Mouse (Mus musculus): ENCODE results near the gene Fto. TPM values are rescaled to one million over a fixed set of nuclear protein-coding genes. Genes with fewer than 3 reads are reported as not detected.

The Fto gene
- polyA plus RNA-seq, 1 experiment from 2014 or later, result 106 TPM

- no peak for ATAC-seq (ENCODE audit: insufficient number of reproducible peaks, insufficient read depth, low FRiP score, low TSS enrichment)
- Histone ChIP-seq H3K36me3 (no peaks in the 10 kb centered on the region), H3K9me3 (no peaks in the 10 kb centered on the region), H3K4me2 (replicated peaks) (no peak overlapping the region), H3K27ac (no peak overlapping the region), H3K9ac (no peak overlapping the region), H3K4me3 (no peak overlapping the region), H3K27me3 (no peaks in the 10 kb centered on the region), H3K4me1 (peaks cover 17% of the 10 kb centered on the region)
- WGBS, result 63% methylated on average over 6 of the region's 6 CpGs
Observed at GRCm38 (mm10) chr8:91560017-91560591, 246.8 kb downstream of the Fto start.

GRCm38 (mm10) chr8:91561241-91561640 is 247.9 kb downstream of the Fto start:
- Histone ChIP-seq H3K36me3 (no peaks in the 10 kb centered on the region), H3K4me3 (no peak overlapping the region), H3K9me3 (no peaks in the 10 kb centered on the region), H3K27ac (no peak overlapping the region), H3K9ac (no peak overlapping the region), H3K27me3 (no peaks in the 10 kb centered on the region), H3K4me1 (peaks cover 27% of the 10 kb centered on the region), H3K4me2 (replicated peaks) (no peak overlapping the region)
- WGBS, result 80% methylated on average over 4 of the region's 4 CpGs
- no peak for ATAC-seq (ENCODE audit: insufficient number of reproducible peaks, insufficient read depth, low FRiP score, low TSS enrichment)

DNA sequence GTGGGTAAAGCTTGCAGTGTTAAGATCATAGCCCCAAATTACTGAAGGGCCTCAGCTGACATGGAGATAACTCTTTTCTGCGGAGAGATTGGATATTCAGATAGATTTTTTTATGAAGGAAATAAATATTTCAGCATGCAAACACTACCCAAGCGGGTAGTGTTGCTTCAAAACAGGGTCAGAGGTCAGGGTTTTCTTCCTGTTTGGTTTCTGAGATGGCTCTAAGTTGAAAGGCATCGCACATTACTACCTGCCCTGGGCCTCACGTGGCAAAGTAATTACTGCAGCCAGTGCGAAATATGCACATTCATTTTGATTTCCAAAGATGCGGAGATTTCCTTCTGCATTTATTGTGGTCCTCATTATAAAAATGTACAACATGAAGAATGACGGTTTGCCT is 249.3 kb downstream of the Fto start:
- Histone ChIP-seq H3K4me3 (no peak overlapping the region), H3K4me2 (replicated peaks) (no peak overlapping the region), H3K27ac (no peak overlapping the region), H3K27me3 (no peaks in the 10 kb centered on the region), H3K9me3 (no peaks in the 10 kb centered on the region), H3K9ac (no peak overlapping the region), H3K4me1 (peaks cover 37% of the 10 kb centered on the region), H3K36me3 (no peaks in the 10 kb centered on the region)
- WGBS, result 50% methylated on average over 7 of the region's 7 CpGs
- no peak for ATAC-seq (ENCODE audit: insufficient number of reproducible peaks, insufficient read depth, low FRiP score, low TSS enrichment)

- Histone ChIP-seq H3K9ac (no peak overlapping the region), H3K27me3 (no peaks in the 10 kb centered on the region; the same call in 1 of the 2 replicates), H3K27ac (no peak overlapping the region), H3K4me1 (peaks cover 37% of the 10 kb centered on the region), H3K4me3 (no peak overlapping the region), H3K9me3 (no peaks in the 10 kb centered on the region), H3K4me2 (replicated peaks) (no peak overlapping the region), H3K36me3 (no peaks in the 10 kb centered on the region)
- 75% methylated on average over 3 of the region's 3 CpGs for WGBS
- no peak for ATAC-seq (ENCODE audit: insufficient number of reproducible peaks, insufficient read depth, low FRiP score, low TSS enrichment)
Observed at GRCm38 (mm10) chr8:91563326-91563725, 250.0 kb downstream of the Fto start.

- Histone ChIP-seq H3K4me3 (no peak overlapping the region), H3K36me3 (no peaks in the 10 kb centered on the region), H3K9ac (no peak overlapping the region), H3K27me3 (peaks cover 4% of the 10 kb centered on the region; the same call in 1 of the 2 replicates), H3K4me1 (peaks cover 53% of the 10 kb centered on the region), H3K9me3 (no peaks in the 10 kb centered on the region), H3K4me2 (replicated peaks) (no peak overlapping the region), H3K27ac (peak overlapping the region; percentile 55)
- no peak for ATAC-seq (ENCODE audit: insufficient number of reproducible peaks, insufficient read depth, low FRiP score, low TSS enrichment)
- 26% methylated on average over 12 of the region's 12 CpGs for WGBS
Observed at GRCm38 (mm10) chr8:91565869-91566502, 252.7 kb downstream of the Fto start.

DNA sequence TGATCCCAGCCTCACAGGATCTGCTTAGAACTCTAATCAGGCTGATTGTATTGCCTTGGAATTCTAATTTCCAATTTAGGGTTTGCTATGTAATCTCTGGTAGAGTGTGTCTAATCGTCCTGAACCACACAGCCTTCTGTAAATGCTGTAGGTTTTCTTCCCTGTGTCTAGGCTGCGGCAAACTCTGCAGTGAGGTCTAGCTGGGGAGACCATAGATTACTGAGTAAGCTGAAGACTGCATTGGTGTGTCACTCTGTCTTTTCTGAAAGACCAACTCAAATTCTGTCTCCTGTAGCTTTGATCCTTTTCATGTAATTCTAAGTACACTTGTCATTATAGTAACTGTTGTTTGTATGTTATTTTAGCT is 253.2 kb downstream of the Fto start:
- Histone ChIP-seq H3K36me3 (no peaks in the 10 kb centered on the region), H3K27ac (peak overlapping the region; percentile 55; the same call in 1 of the 2 replicates), H3K4me1 (peaks cover 53% of the 10 kb centered on the region), H3K9ac (no peak overlapping the region), H3K9me3 (no peaks in the 10 kb centered on the region), H3K27me3 (peaks cover 4% of the 10 kb centered on the region; the same call in 1 of the 2 replicates), H3K4me2 (replicated peaks) (no peak overlapping the region), H3K4me3 (no peak overlapping the region)
- ATAC-seq (ENCODE audit: insufficient number of reproducible peaks, insufficient read depth, low FRiP score, low TSS enrichment), result no peak
- WGBS, result 42% methylated on average over 2 of the region's 2 CpGs

GRCm38 (mm10) chr8:91569874-91570273 is 256.5 kb downstream of the Fto start:
- H3K4me3 ChIP-seq, result no peak overlapping the region
- peaks cover 51% of the 10 kb centered on the region for H3K4me1 ChIP-seq
- H3K9me3 ChIP-seq, result no peaks in the 10 kb centered on the region
- H3K9ac ChIP-seq, result no peak overlapping the region
- H3K36me3 ChIP-seq, result no peaks in the 10 kb centered on the region
- no peak overlapping the region for H3K4me2 ChIP-seq (replicated peaks)
- WGBS, result 34% methylated on average over 11 of the region's 11 CpGs
- H3K27ac ChIP-seq, result 0 out of 2 replicates have a peak overlapping the region, but pooled peaks have one; percentile 17
- ATAC-seq (ENCODE audit: insufficient number of reproducible peaks, insufficient read depth, low FRiP score, low TSS enrichment), result no peak
- H3K27me3 ChIP-seq, result peaks cover 4% of the 10 kb centered on the region; the same call in 1 of the 2 replicates

GRCm38 (mm10) chr8:91570809-91571208 is 257.5 kb downstream of the Fto start:
- no peak overlapping the region for H3K4me2 ChIP-seq (replicated peaks)
- H3K27me3 ChIP-seq, result peaks cover 4% of the 10 kb centered on the region; the same call in 1 of the 2 replicates
- ATAC-seq (ENCODE audit: insufficient number of reproducible peaks, insufficient read depth, low FRiP score, low TSS enrichment), result no peak
- 87% methylated on average over 7 of the region's 7 CpGs for WGBS
- no peak overlapping the region for H3K9ac ChIP-seq
- H3K27ac ChIP-seq, result no peak overlapping the region
- H3K4me1 ChIP-seq, result peaks cover 52% of the 10 kb centered on the region
- no peaks in the 10 kb centered on the region for H3K36me3 ChIP-seq
- H3K9me3 ChIP-seq, result no peaks in the 10 kb centered on the region
- no peak overlapping the region for H3K4me3 ChIP-seq

- peaks cover 4% of the 10 kb centered on the region; the same call in 1 of the 2 replicates for H3K27me3 ChIP-seq
- H3K27ac ChIP-seq, result no peak overlapping the region
- H3K4me2 ChIP-seq (replicated peaks), result no peak overlapping the region
- no peak overlapping the region for H3K4me3 ChIP-seq
- WGBS, result 48% methylated on average over 4 of the region's 4 CpGs
- H3K9ac ChIP-seq, result no peak overlapping the region
- H3K9me3 ChIP-seq, result no peaks in the 10 kb centered on the region
- H3K4me1 ChIP-seq, result peaks cover 54% of the 10 kb centered on the region
- ATAC-seq (ENCODE audit: insufficient number of reproducible peaks, insufficient read depth, low FRiP score, low TSS enrichment), result no peak
- no peaks in the 10 kb centered on the region for H3K36me3 ChIP-seq
Observed at GRCm38 (mm10) chr8:91571978-91572377, 258.7 kb downstream of the Fto start.

- H3K27me3 ChIP-seq, result peaks cover 4% of the 10 kb centered on the region; the same call in 1 of the 2 replicates
- H3K27ac ChIP-seq, result no peak overlapping the region
- ATAC-seq (ENCODE audit: insufficient number of reproducible peaks, insufficient read depth, low FRiP score, low TSS enrichment), result no peak
- no peaks in the 10 kb centered on the region for H3K9me3 ChIP-seq
- no peak overlapping the region for H3K9ac ChIP-seq
- H3K4me2 ChIP-seq (replicated peaks), result no peak overlapping the region
- H3K4me1 ChIP-seq, result peaks cover 56% of the 10 kb centered on the region
- H3K36me3 ChIP-seq, result no peaks in the 10 kb centered on the region
- 23% methylated on average over 4 of the region's 4 CpGs for WGBS
- no peak overlapping the region for H3K4me3 ChIP-seq
Observed at GRCm38 (mm10) chr8:91572630-91573029, 259.3 kb downstream of the Fto start.

- WGBS, result 8% methylated on average over 3 of the region's 3 CpGs
- Histone ChIP-seq H3K9me3 (no peaks in the 10 kb centered on the region), H3K27me3 (0 out of 2 replicates have a peak, but pooled peaks cover 1% of the 10 kb centered on the region), H3K36me3 (no peaks in the 10 kb centered on the region), H3K4me2 (replicated peaks) (no peak overlapping the region), H3K27ac (0 out of 2 replicates have a peak overlapping the region, but pooled peaks have one; percentile 30), H3K4me1 (peaks cover 41% of the 10 kb centered on the region), H3K9ac (no peak overlapping the region), H3K4me3 (no peak overlapping the region)
- no peak for ATAC-seq (ENCODE audit: insufficient number of reproducible peaks, insufficient read depth, low FRiP score, low TSS enrichment)
Observed at GRCm38 (mm10) chr8:91575576-91575975, 262.3 kb downstream of the Fto start.
